Mouse (Mus musculus) T-helper 1 cell (primary cell): ENCODE measurements around the gene Armh1.

Experiments used
- in situ Hi-C: fragments of 300-600 bp; cut with MboI, MseI; formaldehyde crosslinking; loops from one replicate; pipeline ENCODE4 v1.15.1; 2025; ENCODE audit warnings: high pct_unique_total_duplicates

Armh1 gene

GRCm38 (mm10) chr4:117251801-117252316 lies at the start of gene Armh1, which contains the start of gene Tmem53:
Armh1 (minus strand) TSS chr4:117252125.
Tmem53 (plus strand) TSS chr4:117251951.
- in situ Hi-C loops = loop anchor here (25.0 kb wide), 1 partner anchor 990 kb away; no protein-coding TSS in a partner anchor

- in situ Hi-C loops = no loop called here
These were observed 48.0 kb upstream of the Armh1 start for GRCm38 (mm10) chr4:117299921-117300320.

- in situ Hi-C loops = no loop called here
These were observed 45.9 kb upstream of the Armh1 start for GRCm38 (mm10) chr4:117297819-117298218.

GRCm38 (mm10) chr4:117296849-117297593 lies 45.1 kb upstream of the Armh1 start:
- in situ Hi-C loops = no loop called here

- in situ Hi-C loops = no loop called here
These were observed 39.8 kb upstream of the Armh1 start for GRCm38 (mm10) chr4:117291696-117292095.

GRCm38 (mm10) chr4:117288927-117289801 lies 37.2 kb upstream of the Armh1 start:
- in situ Hi-C loops = no loop called here

GRCm38 (mm10) chr4:117288277-117288926 lies 36.5 kb upstream of the Armh1 start:
- in situ Hi-C loops = no loop called here

- in situ Hi-C loops = no loop called here
These were observed 32.4 kb upstream of the Armh1 start for GRCm38 (mm10) chr4:117284363-117284762.

- in situ Hi-C loops = no loop called here
These were observed 31.6 kb upstream of the Armh1 start for GRCm38 (mm10) chr4:117283271-117284191.

- in situ Hi-C loops = no loop called here
These were observed 29.3 kb upstream of the Armh1 start for GRCm38 (mm10) chr4:117281090-117281845.

GRCm38 (mm10) chr4:117280397-117280930 lies 28.5 kb upstream of the Armh1 start:
- in situ Hi-C loops = no loop called here

GRCm38 (mm10) chr4:117279253-117279642 lies 27.3 kb upstream of the Armh1 start:
- in situ Hi-C loops = no loop called here

- in situ Hi-C loops = no loop called here
These were observed 26.7 kb upstream of the Armh1 start for GRCm38 (mm10) chr4:117278381-117279252.

- in situ Hi-C loops = no loop called here
These were observed 25.8 kb upstream of the Armh1 start for GRCm38 (mm10) chr4:117277687-117278086.

GRCm38 (mm10) chr4:117277021-117277420 lies 25.1 kb upstream of the Armh1 start:
- in situ Hi-C loops = no loop called here

GRCm38 (mm10) chr4:117276281-117276711 lies 24.4 kb upstream of the Armh1 start:
- in situ Hi-C loops = no loop called here

- in situ Hi-C loops = loop anchor here (25.0 kb wide), 1 partner anchor 1012 kb away; no protein-coding TSS in a partner anchor
These were observed 22.8 kb upstream of the Armh1 start for GRCm38 (mm10) chr4:117274720-117275119.

GRCm38 (mm10) chr4:117272459-117272858 lies 20.5 kb upstream of the Armh1 start:
- in situ Hi-C loops = loop anchor here (25.0 kb wide), 1 partner anchor 1010 kb away; no protein-coding TSS in a partner anchor
